Mouse (Mus musculus) central nervous system, embryonic 18 days (tissue): ENCODE measurements around the gene Rorc. TPM values are rescaled to one million over a fixed set of nuclear protein-coding genes. Genes with fewer than 3 reads are reported as not detected.

Experiments used
- polyA plus RNA-seq: library from polyadenylated mRNA; depleted of rRNA; stranded (reverse); fragments of >200 nt; gene quantifications from 2 replicates; pipeline ENCODE4 v1.2.3, GENCODE M21; 2012; rRNA removed

The Rorc gene
- polyA plus RNA-seq = 0.34 and 0.45 TPM in 2 replicates

DNA sequence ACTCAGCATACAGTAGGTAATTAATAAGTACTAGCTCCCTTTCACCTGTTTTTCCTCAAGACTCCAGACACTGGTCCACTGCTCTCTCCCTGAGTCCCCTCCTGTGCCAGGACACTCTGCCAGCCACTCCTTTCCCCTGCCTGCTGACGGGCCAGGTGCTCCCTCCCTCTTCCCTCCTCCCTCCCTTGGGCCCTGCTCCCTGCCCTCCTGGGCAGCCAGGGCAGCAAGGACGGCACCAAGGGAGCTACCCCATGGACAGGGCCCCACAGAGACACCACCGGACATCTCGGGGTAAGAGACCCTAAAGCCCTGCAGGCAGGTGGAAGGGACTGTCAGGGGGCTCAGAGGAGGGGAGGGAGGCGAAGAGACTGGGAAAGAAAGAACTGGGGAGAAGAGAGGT is at the start of gene Rorc:
Gene Rorc (plus strand): TSS at position 154 of the 400 bp plus-strand sequence.

DNA sequence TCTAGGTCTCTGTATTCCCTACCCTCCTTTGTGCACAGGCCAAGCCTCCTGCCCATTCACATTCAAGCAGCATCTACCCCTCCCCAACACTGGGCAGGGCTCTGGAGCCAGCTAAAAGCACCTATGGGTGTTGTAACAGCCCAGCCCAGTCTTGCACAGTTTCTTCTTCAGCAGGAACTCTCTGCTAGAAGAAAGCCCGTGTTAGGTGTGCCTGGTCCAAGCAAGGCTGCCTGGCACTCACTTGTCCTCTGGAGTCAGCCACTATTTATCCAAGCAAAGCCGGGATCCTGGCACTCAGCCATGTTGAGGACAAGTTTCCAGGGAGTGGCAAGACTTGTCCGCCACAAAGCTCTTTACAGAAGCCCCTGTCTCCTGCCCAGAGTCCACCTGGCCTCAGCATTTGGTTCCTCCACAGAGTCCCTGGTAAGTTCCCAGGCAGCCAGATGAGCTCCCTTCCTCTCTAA is 30.6 kb upstream of the Rorc start, which contains the start of gene Them5:
Gene Them5 (plus strand): TSS at position 141 of the 464 bp plus-strand sequence.

GRCm38 (mm10) chr3:94362138-94362537 is 10.5 kb upstream of the Rorc start, which contains the start of gene C2cd4d:
TSS of gene C2cd4d (plus strand) at chr3:94362438.

DNA sequence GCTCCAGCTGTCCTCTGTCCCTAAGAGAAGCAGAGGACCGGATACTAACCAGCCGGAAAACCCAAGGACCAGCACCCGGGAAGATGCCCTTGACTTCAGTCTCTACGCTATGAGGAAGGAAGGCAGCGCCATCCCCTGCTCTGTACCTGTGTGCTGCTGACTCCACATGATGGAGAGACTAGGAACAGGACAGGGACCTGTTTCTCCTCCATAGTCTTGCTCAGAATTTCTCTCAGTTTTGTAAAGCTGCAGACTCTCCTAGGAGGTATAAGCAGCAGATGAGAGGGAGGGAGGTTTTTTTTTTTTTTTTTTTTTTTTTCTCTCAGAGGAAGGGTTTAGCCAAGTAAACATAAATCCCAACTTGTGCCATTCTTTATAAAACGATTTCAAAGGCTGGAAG is 25.6 kb downstream of the Rorc start, which contains the start of gene Lingo4:
Gene Lingo4 (plus strand): TSS at position 301 of the 400 bp plus-strand sequence.

GRCm38 (mm10) chr3:94413031-94413679 is 40.6 kb downstream of the Rorc start, which contains the start of gene Tdrkh:
TSS of gene Tdrkh (plus strand) at chr3:94413273.

DNA sequence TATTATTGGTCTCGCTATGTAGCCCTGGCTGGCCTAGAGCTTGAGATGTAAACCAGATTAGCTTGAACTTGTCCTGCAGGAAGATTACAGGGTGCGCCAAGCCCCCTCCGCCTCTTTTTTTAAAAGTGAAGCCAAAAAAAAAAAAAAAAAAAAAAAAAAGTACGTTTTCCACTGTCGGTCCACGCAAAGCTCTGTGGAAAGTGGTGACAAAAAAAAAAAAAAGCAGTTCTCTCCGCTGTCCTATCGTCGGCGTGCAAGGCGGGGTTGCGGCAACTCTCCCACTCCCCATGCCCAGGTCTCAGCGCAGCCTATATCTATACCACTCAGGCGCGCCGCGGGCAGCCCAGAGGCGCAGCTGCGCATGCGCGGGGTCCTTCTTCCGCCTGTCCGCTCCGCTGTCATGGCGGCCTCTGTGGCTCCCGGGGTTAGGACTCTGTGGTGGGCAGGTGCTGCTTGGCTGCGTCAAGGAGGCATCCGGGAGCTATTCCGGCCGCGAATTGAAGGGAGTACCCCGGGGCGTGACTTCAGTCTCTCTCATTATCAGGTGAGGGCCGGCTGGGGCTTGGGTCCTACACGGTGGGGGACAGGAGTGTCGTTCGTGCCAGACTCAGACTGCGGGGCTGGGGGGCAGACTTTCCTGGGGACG is 70.5 kb downstream of the Rorc start, which contains the start of gene Mrpl9:
Gene Mrpl9 (plus strand): TSS at position 368 of the 646 bp plus-strand sequence.

GRCm38 (mm10) chr3:94443597-94443964 is 71.0 kb downstream of the Rorc start, which contains the start of gene Oaz3:
TSS of gene Oaz3 (minus strand) at chr3:94443915.

Other genes starting within 250 kb of the Rorc start
- not detected in 2 replicates for gene Gm10696, start 194.6 kb upstream of the Rorc start, polyA plus RNA-seq
- gene Gm5286, start 176.1 kb upstream of the Rorc start, polyA plus RNA-seq = not detected in 2 replicates
- not detected in 2 replicates for gene Gm4778, start 108.8 kb upstream of the Rorc start, polyA plus RNA-seq
- gene Them4, start 62.7 kb upstream of the Rorc start, polyA plus RNA-seq = 32.9 and 34.5 TPM in 2 replicates
- gene Them5, start 30.7 kb upstream of the Rorc start, polyA plus RNA-seq = 0.08 and 0.12 TPM in 2 replicates
- gene C2cd4d, start 10.4 kb upstream of the Rorc start, polyA plus RNA-seq = 1.1 and 1.2 TPM in 2 replicates
- 0.62 and 0.68 TPM in 2 replicates for gene Lingo4, start 25.7 kb downstream of the Rorc start, polyA plus RNA-seq
- 20.1 and 20.7 TPM in 2 replicates for gene Tdrkh, start 40.5 kb downstream of the Rorc start, polyA plus RNA-seq
- 53.2 and 57.8 TPM in 2 replicates for gene Mrpl9, start 70.5 kb downstream of the Rorc start, polyA plus RNA-seq
- gene Oaz3, start 71.1 kb downstream of the Rorc start, polyA plus RNA-seq = 0.31 and 0.45 TPM in 2 replicates
- 390 and 524 TPM in 2 replicates for gene Celf3, start 105.5 kb downstream of the Rorc start, polyA plus RNA-seq
- 6.3 and 6.6 TPM in 2 replicates for gene Riiad1, start 107.5 kb downstream of the Rorc start, polyA plus RNA-seq
- 43.1 and 46.0 TPM in 2 replicates for gene Snx27, start 209.9 kb downstream of the Rorc start, polyA plus RNA-seq